Mouse (Mus musculus) forebrain, embryonic 14.5 days (tissue): ENCODE results near the gene Slc16a14. TPM values are rescaled to one million over a fixed set of nuclear protein-coding genes. Genes with fewer than 3 reads are reported as not detected.

Experiments
- ATAC-seq: fragments of 200-750 bp; cut with Nextera tagmentation; 2 replicates; pipeline ENCODE4 v1.8.0; 2017; ENCODE audit warnings: mild to moderate bottlenecking, moderate library complexity
- DNase-seq: peaks from one replicate; pipeline ENCODE4 v3.0.0-alpha.2; 2015; ENCODE audit warnings: low spot score
- H3K27ac ChIP-seq: fragments of 300-500 bp; sonication (generic); 2 replicates; pipeline ENCODE4 v1.5.1; 2014; ENCODE audit warnings: low read depth, mild to moderate bottlenecking, control low read depth, low read length, moderate library complexity
- H3K27me3 ChIP-seq: fragments of 300-500 bp; sonication (generic); replicated peaks from 2 replicates; pipeline ENCODE4 v1.6.1; 2014; ENCODE audit warnings: low read length, control low read depth, mixed read lengths; ENCODE audit not compliant: control insufficient read depth, insufficient read depth
- H3K36me3 ChIP-seq: fragments of 300-500 bp; sonication (generic); 2 replicates; pipeline ENCODE4 v1.6.1; 2014; ENCODE audit warnings: low read length, control low read depth; ENCODE audit not compliant: control insufficient read depth, insufficient read depth
- H3K4me1 ChIP-seq: fragments of 300-500 bp; sonication (generic); 2 replicates; pipeline ENCODE4 v1.6.1; 2014; ENCODE audit warnings: antibody characterized with exemption, low read length, control low read depth; ENCODE audit not compliant: control insufficient read depth, insufficient read depth
- H3K4me2 ChIP-seq: fragments of 300-500 bp; sonication (generic); 2 replicates; pipeline ENCODE4 v1.6.1; 2014; ENCODE audit warnings: mild to moderate bottlenecking, control low read depth, low read length
- H3K4me3 ChIP-seq: fragments of 300-500 bp; sonication (generic); 2 replicates; pipeline ENCODE4 v1.5.1; 2014; ENCODE audit warnings: low read depth, low read length, control low read depth
- H3K9ac ChIP-seq: fragments of 300-500 bp; sonication (generic); 2 replicates; pipeline ENCODE4 v1.6.1; 2014; ENCODE audit warnings: mild to moderate bottlenecking, low read length, control low read depth, moderate library complexity
- H3K9me3 ChIP-seq: fragments of 300-500 bp; sonication (generic); replicated peaks from 2 replicates; pipeline ENCODE4 v1.6.1; 2016; ENCODE audit warnings: low read length, control low read depth, mixed read lengths; ENCODE audit not compliant: control insufficient read depth
- WGBS: fragments of 180-500 bp; shearing (Covaris S2); extraction: QIAGEN DNeasy Blood & Tissue Kit; methylation state at CpG from one replicate; pipeline ENCODE4 v1.1.7; 2014; 5-methylcytosine and 5-hydroxymethylcytosine counted together
- polyA plus RNA-seq: library from polyadenylated mRNA; unstranded; fragments of >200 nt; fragmentation: Nextera tagmentation; extraction: Ambion mirVana; gene quantifications from 2 replicates; pipeline ENCODE4 v1.2.1, GENCODE M21; 2014

Gene Slc16a14
- polyA plus RNA-seq, 1 experiment from 2014 or later, result 9.1 TPM

- H3K9me3 ChIP-seq, result no peaks in the 10 kb centered on the region
- DNase-seq, result no peak
These were observed 7.7 kb upstream of the Slc16a14 start for GRCm38 (mm10) chr1:84942666-84943065.

GRCm38 (mm10) chr1:84940322-84940721, 5.4 kb upstream of the Slc16a14 start:
- DNase-seq, result no peak
- Histone ChIP-seq H3K27ac (no peak overlapping the region), H3K4me2 (no peak overlapping the region), H3K9me3 (no peaks in the 10 kb centered on the region), H3K4me1 (no peaks in the 10 kb centered on the region), H3K4me3 (no peak overlapping the region), H3K27me3 (no peaks in the 10 kb centered on the region), H3K9ac (no peak overlapping the region), H3K36me3 (no peaks in the 10 kb centered on the region)
- 86% methylated on average over 2 of the region's 2 CpGs for WGBS
- no peak for ATAC-seq

More at GRCm38 (mm10) chr1:84942666-84943065, 7.7 kb upstream of the Slc16a14 start:
- no peaks in the 10 kb centered on the region for H3K27me3 ChIP-seq
- ATAC-seq, result no peak
- no peaks in the 10 kb centered on the region for H3K36me3 ChIP-seq
- no peaks in the 10 kb centered on the region for H3K4me1 ChIP-seq
- no peak overlapping the region for H3K4me2 ChIP-seq
- no peak overlapping the region for H3K27ac ChIP-seq
- H3K4me3 ChIP-seq, result no peak overlapping the region
- H3K9ac ChIP-seq, result no peak overlapping the region

GRCm38 (mm10) chr1:84939466-84939865, 4.5 kb upstream of the Slc16a14 start:
- H3K4me3 ChIP-seq, result no peak overlapping the region
- H3K27me3 ChIP-seq, result no peaks in the 10 kb centered on the region
- no peaks in the 10 kb centered on the region for H3K36me3 ChIP-seq
- no peaks in the 10 kb centered on the region for H3K9me3 ChIP-seq
- H3K27ac ChIP-seq, result no peak overlapping the region
- H3K4me1 ChIP-seq, result no peaks in the 10 kb centered on the region
- 80% methylated on average over 4 of the region's 4 CpGs for WGBS
- no peak overlapping the region for H3K9ac ChIP-seq
- no peak for ATAC-seq
- no peak for DNase-seq
- no peak overlapping the region for H3K4me2 ChIP-seq

DNA sequence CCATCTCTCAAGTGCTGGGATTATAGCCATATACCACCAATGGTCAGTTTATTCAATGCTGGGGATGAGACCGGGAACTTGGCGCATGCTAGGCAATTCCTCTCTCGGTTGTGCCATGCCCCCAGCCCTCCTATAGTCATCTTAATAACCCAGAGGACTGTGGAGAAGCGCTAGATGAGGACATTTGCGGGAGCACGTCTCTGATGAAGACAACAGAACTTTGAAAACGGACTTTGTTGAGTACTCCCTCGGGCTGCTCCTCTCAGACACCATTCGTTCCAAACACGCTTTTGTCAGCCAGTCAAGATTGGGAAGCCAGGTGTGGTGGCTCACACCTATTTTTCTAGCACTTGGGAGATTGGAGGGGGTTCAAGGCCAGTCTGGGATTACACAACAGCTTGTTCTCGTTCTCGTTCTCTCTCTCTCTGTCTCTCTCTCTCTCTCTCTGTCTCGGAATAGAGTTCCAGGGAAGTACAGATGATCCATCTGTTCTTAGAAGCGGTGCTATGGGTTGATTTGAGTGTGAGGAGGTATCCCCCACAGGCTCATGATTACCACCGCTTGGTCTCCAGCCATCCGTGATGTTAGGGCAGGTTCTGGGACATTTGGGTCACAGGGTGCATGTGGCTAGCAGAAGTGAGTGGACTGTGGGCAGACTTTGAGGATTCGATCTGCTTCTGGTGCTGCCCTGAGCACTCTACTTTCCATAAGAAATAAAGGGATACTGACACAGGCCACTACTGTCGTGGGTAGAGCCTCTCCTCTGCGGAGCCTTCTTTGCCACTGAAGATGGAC, 2.0 kb upstream of the Slc16a14 start:
- Histone ChIP-seq H3K4me1 (0 out of 2 replicates have a peak, but pooled peaks cover 3% of the 10 kb centered on the region), H3K4me2 (no peak overlapping the region), H3K27me3 (no peaks in the 10 kb centered on the region), H3K4me3 (no peak overlapping the region), H3K9me3 (no peaks in the 10 kb centered on the region), H3K27ac (no peak overlapping the region), H3K36me3 (no peaks in the 10 kb centered on the region), H3K9ac (no peak overlapping the region)
- WGBS, result 87% methylated on average over 19 of the region's 19 CpGs
- no peak for ATAC-seq
- no peak for DNase-seq

GRCm38 (mm10) chr1:84935668-84936067, 734 bp upstream of the Slc16a14 start:
- H3K9me3 ChIP-seq, result no peaks in the 10 kb centered on the region
- H3K36me3 ChIP-seq, result no peaks in the 10 kb centered on the region
- H3K4me2 ChIP-seq, result peak overlapping the region; percentile 70
- H3K4me1 ChIP-seq, result 0 out of 2 replicates have a peak, but pooled peaks cover 3% of the 10 kb centered on the region
- peak overlapping the region; percentile 90 for H3K9ac ChIP-seq
- DNase-seq, result peak; percentile 63
- WGBS, result 53% methylated on average over 9 of the region's 9 CpGs
- H3K4me3 ChIP-seq, result peak overlapping the region; percentile 65; the same call in 1 of the 2 replicates
- H3K27ac ChIP-seq, result no peak overlapping the region
- ATAC-seq, result no peak
- no peaks in the 10 kb centered on the region for H3K27me3 ChIP-seq

GRCm38 (mm10) chr1:84934151-84934502, 807 bp downstream of the Slc16a14 start:
- Histone ChIP-seq H3K27me3 (no peaks in the 10 kb centered on the region), H3K4me1 (0 out of 2 replicates have a peak, but pooled peaks cover 3% of the 10 kb centered on the region), H3K9me3 (no peaks in the 10 kb centered on the region), H3K9ac (peak overlapping the region; percentile 90), H3K36me3 (0 out of 2 replicates have a peak, but pooled peaks cover 2% of the 10 kb centered on the region), H3K27ac (peak overlapping the region; percentile 88), H3K4me3 (peak overlapping the region; percentile 65), H3K4me2 (peak overlapping the region; percentile 70)
- peak; percentile 69 for DNase-seq
- ATAC-seq, result no peak
- WGBS, result 1% methylated on average over 12 of the region's 12 CpGs

DNA sequence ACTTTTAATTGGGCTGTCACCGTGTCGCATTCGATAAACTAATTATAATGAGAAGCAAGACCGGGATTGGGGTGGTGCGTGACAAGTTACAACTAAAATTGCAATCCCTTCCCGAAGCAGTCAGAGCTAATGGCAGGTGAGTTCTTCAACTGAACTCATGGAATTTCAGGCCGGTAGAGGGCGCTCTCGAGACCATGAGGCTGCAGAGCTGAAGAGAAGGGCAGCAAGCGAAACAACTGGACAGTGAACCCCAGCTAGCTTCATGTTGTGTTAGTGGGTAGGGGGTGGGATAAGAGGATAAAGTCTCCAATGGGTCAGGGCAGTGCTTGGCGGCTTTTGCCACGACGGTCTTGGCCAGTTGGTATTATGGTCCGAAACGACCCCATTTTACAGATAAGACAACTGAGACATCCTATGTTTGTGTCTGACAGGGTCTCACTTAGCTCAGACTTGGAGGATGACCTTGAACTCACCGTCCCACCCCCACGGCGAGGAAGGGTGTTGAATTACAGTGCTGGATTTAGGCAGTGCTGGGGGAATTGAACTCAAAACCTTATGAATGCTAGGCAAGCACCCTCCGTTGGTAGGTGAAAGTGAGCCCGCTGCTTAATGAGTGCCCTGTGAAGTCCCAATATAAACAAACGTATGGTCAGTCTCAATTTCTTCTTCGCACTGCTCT, 1.3 kb downstream of the Slc16a14 start:
- DNase-seq, result peak; percentile 87
- Histone ChIP-seq H3K27ac (no peak overlapping the region), H3K4me1 (0 out of 2 replicates have a peak, but pooled peaks cover 3% of the 10 kb centered on the region), H3K9ac (peak overlapping the region; percentile 90), H3K4me2 (peak overlapping the region; percentile 70), H3K27me3 (no peaks in the 10 kb centered on the region), H3K4me3 (peak overlapping the region; percentile 65), H3K36me3 (0 out of 2 replicates have a peak, but pooled peaks cover 5% of the 10 kb centered on the region), H3K9me3 (no peaks in the 10 kb centered on the region)
- 6% methylated on average over 22 of the region's 22 CpGs for WGBS
- peak; percentile 16 for ATAC-seq

DNA sequence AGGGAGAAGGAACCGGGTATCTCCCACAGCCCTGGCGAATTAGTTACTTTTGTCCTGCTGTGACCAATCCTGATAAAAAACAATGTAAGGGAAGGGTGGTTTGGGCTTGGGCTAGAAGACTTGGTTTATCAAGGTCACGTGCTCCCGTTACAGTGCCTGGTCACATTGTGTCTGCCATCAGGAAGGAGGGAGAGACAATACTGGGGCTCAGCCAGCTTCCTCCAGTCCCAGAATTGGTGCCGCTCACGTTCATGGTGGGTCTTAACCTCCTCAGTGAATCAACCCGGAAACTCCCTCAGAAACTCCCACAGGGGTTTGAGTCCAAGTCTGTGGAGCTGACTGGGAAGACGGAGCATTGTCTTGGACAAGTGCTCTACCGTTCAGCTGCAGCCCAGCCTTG, 9.3 kb downstream of the Slc16a14 start:
- 80% methylated on average over 9 of the region's 9 CpGs for WGBS
- H3K9me3 ChIP-seq, result no peaks in the 10 kb centered on the region

GRCm38 (mm10) chr1:84924134-84924533, 10.8 kb downstream of the Slc16a14 start:
- no peak for DNase-seq
- H3K4me3 ChIP-seq, result no peak overlapping the region
- H3K4me2 ChIP-seq, result no peak overlapping the region
- no peak overlapping the region for H3K9ac ChIP-seq
- peaks cover 13% of the 10 kb centered on the region for H3K36me3 ChIP-seq
- H3K9me3 ChIP-seq, result no peaks in the 10 kb centered on the region
- H3K27me3 ChIP-seq, result no peaks in the 10 kb centered on the region
- H3K27ac ChIP-seq, result no peak overlapping the region
- H3K4me1 ChIP-seq, result no peaks in the 10 kb centered on the region
- WGBS, result 91% methylated on average over 6 of the region's 6 CpGs
- ATAC-seq, result no peak

More for the DNA sequence above, 9.3 kb downstream of the Slc16a14 start:
- Histone ChIP-seq H3K4me3 (no peak overlapping the region), H3K9ac (no peak overlapping the region), H3K36me3 (peaks cover 13% of the 10 kb centered on the region), H3K27ac (no peak overlapping the region), H3K4me2 (no peak overlapping the region), H3K4me1 (no peaks in the 10 kb centered on the region), H3K27me3 (no peaks in the 10 kb centered on the region)
- DNase-seq (no peak), ATAC-seq (no peak)
